Mouse (Mus musculus): Measurements from ENCODE around the gene Tln1.
"Not testable (repeated sequence)": the region's sequence is repeated elsewhere in the genome, so short reads cannot be mapped to it uniquely, and the experiment has no call there.

Tln1 gene

GRCm38 (mm10) chr4:43578376-43579204, 16.1 kb upstream of the Tln1 start, which contains the start of the genes Rgp1 and Gba2:
Gene Rgp1, plus strand, starts transcription at chr4:43578715.
Gene Gba2, minus strand, starts transcription at chr4:43578873.
- in situ Hi-C loops (cut with MseI, MboI), result no loop called here

GRCm38 (mm10) chr4:43577237-43577881, 14.9 kb upstream of the Tln1 start:
- in situ Hi-C loops (cut with MseI, MboI), result no loop called here

GRCm38 (mm10) chr4:43575356-43575755, 12.9 kb upstream of the Tln1 start:
- in situ Hi-C loops (cut with MseI, MboI), result no loop called here

- in situ Hi-C loops (cut with MseI, MboI), result no loop called here
Observed at GRCm38 (mm10) chr4:43573561-43573960, 11.1 kb upstream of the Tln1 start.

- in situ Hi-C loops (cut with MseI, MboI), result no loop called here
Observed at GRCm38 (mm10) chr4:43571395-43572045, 9.0 kb upstream of the Tln1 start.

- in situ Hi-C loops (cut with MseI, MboI), result no loop called here
Observed at GRCm38 (mm10) chr4:43567140-43567539, 4.6 kb upstream of the Tln1 start.

- in situ Hi-C loops (cut with MseI, MboI), result no loop called here
Observed at GRCm38 (mm10) chr4:43564231-43564630, 1.7 kb upstream of the Tln1 start.

GRCm38 (mm10) chr4:43563601-43563875, 1.0 kb upstream of the Tln1 start:
- in situ Hi-C loops (cut with MseI, MboI), result no loop called here

GRCm38 (mm10) chr4:43562769-43563600, 494 bp upstream of the Tln1 start:
- in situ Hi-C loops (cut with MseI, MboI), result no loop called here

- in situ Hi-C loops (cut with MseI, MboI), result no loop called here
Observed at GRCm38 (mm10) chr4:43561436-43561996, 975 bp downstream of the Tln1 start.

- in situ Hi-C loops (cut with MseI, MboI), result no loop called here
Observed at GRCm38 (mm10) chr4:43560976-43561375, 1.5 kb downstream of the Tln1 start.

- in situ Hi-C loops (cut with MseI, MboI), result no loop called here
Observed at GRCm38 (mm10) chr4:43560243-43560611, 2.3 kb downstream of the Tln1 start.

- in situ Hi-C loops (cut with MseI, MboI), result no loop called here
Observed at GRCm38 (mm10) chr4:43559519-43560242, 2.8 kb downstream of the Tln1 start.

GRCm38 (mm10) chr4:43558631-43559356, 3.7 kb downstream of the Tln1 start:
- in situ Hi-C loops (cut with MseI, MboI), result no loop called here

GRCm38 (mm10) chr4:43558028-43558630, 4.4 kb downstream of the Tln1 start:
- in situ Hi-C loops (cut with MseI, MboI), result no loop called here

- in situ Hi-C loops (cut with MseI, MboI), result no loop called here
Observed at GRCm38 (mm10) chr4:43555926-43556325, 6.6 kb downstream of the Tln1 start.

- in situ Hi-C loops (cut with MseI, MboI), result no loop called here
Observed at GRCm38 (mm10) chr4:43553891-43554290, 8.6 kb downstream of the Tln1 start.

GRCm38 (mm10) chr4:43552437-43552836, 10.1 kb downstream of the Tln1 start:
- in situ Hi-C loops (cut with MseI, MboI), result no loop called here

- in situ Hi-C loops (cut with MseI, MboI), result not testable (repeated sequence)
Observed at GRCm38 (mm10) chr4:43551854-43552253, 10.6 kb downstream of the Tln1 start.

- in situ Hi-C loops (cut with MseI, MboI), result no loop called here
Observed at GRCm38 (mm10) chr4:43549055-43549454, 13.4 kb downstream of the Tln1 start.

Data from mouse trophoblast stem cell (cell line).